Mouse (Mus musculus) cerebellum, adult 8-10 months (tissue): ENCODE data around the gene Grin2b.

ENCODE experiments used
- DNase-seq: peaks from one replicate; pipeline ENCODE4 v3.0.0; 2022

Gene Grin2b

DNA sequence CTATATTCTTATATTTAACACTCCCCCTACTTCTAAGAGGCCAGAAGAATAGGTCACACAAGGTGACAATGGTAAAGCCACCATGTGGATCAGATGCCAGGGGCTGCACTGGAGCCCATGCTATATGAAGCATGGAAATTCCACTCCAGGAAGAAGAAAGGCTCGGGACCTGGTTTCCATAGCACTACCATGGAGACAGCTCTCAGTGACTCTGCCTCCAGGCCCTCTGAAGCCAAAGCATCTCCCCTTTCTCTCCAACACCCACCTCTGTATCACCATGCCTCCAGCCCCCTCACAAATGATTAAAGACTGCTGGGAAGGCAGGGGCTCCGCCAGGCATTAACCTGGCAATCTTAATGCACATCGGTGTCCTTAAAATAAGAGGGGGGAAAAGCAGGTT is 179.4 kb downstream of the Grin2b start:
- DNase-seq = no peak

DNA sequence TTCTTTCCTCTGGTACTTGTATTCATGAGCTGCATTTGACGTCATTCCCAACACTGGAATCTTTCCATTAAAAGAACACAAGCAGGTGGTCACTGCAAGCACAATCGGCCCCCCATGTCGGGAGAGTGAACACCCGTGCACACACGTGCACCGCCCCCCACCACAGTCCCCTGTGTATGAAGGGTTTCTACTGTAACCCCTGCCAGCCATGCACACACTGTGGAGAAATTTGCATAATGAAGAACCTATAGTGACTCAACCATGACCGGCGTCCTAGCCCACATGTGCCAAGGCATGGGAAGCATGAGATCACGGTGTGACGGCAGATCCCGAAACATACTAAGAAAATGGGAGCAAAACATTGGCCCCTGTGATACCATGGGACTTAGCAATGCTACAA is 179.9 kb downstream of the Grin2b start:
- no peak for DNase-seq

DNA sequence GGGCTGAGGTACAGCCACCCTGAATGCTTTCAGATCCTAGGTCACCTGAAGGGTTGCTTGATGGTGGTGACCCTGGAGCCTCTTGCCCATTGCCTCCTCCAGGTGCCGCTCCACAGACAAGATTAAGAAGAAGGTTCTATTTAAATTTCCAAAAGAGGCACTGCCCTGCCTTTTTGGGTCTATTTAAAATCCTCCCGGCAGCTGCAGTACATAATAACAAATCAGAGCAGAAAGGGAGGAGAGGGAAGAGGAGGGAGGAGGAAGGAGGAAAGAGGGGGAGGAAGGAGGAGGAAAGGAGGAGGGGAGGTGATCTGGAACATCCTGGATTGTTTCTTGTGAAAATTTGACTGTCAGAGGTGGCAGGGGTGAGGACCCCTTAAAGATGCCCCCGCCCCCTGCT is 197.2 kb downstream of the Grin2b start:
- no peak for DNase-seq

DNA sequence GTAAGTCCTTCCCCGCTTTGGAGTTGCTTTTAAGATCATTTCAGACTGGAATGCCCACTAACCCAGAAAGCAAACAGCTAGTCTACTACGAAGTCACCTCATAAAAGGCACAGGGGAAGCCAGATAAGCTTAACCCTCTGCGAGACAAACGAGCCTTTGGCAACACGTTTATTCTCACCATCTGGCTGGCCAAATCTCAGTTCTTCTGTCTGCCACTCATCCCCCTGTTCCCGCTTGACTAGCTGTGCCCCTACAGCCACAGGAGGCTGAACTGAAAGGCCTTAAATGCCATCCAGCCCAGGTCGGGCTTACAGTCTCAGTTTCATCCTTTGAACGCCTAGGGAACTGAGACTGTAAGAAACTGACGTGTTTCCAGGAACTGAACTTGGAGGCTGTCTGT is 200.8 kb downstream of the Grin2b start:
- no peak for DNase-seq

DNA sequence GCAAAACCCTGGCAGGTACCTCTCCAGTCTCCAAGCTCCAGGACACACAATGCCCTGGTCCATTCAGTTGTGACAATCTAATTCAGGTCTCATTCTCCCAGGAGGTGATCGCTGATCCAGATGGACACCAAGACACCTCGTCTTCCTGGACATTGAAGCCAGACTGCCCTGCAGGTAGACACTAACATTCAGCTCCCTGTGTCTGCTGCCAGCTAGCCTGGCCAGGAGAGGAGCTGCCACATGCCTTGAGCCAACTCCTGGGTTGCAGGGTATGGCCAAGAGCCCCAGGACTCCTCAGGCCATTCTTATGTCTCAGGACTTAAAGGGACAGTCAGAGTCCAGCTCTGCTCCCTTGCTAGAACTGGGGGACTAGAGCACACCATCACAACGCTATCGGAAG is 201.8 kb downstream of the Grin2b start:
- DNase-seq = peak; percentile 75

DNA sequence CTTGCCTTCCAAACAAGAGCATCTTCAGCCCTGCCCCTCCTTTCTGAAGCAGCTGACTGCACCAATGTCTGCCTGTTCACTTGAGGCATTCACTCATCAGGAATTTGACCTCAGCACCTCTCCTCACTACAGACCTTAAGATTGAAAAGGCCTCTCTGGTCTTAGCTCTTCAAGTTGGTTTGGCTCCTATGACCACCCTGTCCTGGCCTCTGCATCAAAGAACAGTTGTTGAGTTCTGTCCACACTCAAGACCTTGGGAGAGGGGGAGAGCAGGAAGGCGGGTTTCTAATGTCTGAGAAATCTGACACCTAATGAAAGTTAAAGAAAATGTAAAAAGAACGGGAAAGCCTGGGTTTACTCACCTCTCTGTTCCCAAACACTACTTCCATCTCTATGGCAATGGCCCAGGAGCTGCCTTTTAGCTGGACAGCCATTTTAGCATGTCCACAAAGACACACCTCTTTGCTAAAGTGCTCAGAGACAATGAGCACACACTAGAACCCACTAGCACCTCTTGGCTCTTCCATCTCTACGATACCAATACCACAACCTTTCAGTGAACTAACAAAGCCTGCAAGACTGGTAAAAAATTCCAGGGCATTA is 202.5 kb downstream of the Grin2b start:
- DNase-seq = no peak

DNA sequence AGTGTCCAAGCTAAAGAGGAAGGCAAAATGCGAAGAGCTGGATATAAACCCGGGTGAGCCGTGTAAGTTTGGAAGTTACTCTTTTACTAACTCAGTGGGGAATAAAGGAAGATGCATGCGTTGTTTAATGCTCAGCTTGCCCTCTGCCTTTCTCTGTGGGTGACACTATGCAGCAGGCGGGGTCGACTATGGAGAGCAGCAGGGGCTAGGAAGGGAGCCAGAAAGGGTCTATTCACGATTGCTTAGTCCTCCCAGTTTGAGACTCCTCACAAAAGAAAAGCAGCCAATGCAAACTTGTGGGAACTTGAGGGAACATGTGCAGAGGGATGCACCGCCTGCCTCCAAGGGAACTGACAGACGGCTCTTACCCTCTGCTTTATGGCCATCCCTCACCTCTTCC is 211.5 kb downstream of the Grin2b start:
- DNase-seq = no peak

DNA sequence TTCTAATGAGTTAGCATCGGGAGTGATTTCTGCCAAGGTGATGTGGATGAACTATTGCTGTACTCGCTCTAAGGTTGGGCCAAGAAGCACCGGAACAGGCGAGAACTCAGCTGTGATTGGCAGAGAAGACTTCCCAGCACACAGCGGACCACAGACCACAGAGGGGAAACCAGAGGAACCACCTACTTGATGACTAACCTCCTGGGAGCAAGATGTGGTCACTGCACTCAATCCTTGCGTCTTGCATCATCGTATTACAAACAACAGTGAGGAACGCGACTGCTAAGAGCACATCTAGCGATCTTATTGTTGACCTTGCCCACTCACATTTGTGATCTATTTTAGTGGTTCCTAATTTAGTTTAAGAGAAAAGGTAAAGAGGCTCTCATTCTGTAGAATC is 213.7 kb downstream of the Grin2b start:
- DNase-seq = no peak

DNA sequence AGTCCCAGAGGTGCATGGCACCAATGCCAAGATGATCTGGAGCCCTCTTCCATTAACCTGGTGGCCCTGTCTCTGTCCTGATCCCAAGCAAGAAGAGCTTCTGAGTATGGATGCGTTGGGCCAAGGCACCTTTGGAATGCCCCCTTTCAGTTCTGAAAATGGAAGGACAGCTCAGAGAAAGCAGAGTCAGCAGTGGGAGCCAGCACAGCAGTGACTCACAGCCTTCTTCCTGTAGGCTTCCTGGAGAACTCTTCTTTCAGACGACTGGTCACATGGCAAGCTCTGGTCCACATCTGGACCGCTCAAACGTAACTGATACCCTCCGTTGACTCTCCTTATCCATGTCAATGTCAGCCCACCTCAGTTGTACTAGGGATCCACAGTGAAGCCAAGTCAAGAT is 221.6 kb downstream of the Grin2b start:
- no peak for DNase-seq

DNA sequence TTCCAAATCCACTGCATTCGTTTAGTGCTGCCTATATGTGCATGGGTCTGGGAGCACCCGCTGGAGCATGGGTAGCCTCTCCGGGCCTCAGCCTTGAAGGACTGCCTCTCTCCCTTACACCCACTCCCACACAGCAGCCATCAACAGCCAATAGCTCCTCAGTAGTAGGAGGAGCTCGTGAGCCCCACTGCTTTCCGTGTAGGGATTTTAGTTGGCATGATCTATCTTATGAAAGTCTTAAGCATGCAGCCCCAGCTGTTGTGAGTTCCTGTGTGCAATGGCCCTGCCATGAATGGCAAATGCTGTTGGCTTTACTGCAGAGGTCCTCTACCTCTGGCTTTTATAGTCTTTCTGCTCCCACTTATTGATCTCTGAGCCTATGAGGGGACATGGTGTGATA is 227.8 kb downstream of the Grin2b start:
- DNase-seq = no peak

DNA sequence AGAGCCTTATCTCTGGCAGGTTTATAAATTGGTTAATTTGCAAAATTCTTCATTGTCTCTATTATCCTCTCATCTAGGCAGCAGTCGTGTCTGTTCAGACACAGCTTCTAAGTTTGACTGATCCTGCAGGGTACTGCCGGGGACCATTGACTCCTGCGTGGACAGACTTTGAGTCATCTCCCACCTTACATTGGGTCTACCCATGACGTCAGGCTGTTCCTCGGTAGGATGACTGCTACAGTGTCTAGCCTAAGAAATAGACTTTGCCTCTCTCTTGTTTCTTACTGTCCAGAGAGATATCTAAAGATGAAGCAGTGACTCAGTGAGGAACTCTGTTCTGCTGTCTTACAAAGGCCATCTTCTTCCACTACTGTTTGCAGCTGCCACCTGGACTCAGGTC is 229.0 kb downstream of the Grin2b start:
- no peak for DNase-seq

DNA sequence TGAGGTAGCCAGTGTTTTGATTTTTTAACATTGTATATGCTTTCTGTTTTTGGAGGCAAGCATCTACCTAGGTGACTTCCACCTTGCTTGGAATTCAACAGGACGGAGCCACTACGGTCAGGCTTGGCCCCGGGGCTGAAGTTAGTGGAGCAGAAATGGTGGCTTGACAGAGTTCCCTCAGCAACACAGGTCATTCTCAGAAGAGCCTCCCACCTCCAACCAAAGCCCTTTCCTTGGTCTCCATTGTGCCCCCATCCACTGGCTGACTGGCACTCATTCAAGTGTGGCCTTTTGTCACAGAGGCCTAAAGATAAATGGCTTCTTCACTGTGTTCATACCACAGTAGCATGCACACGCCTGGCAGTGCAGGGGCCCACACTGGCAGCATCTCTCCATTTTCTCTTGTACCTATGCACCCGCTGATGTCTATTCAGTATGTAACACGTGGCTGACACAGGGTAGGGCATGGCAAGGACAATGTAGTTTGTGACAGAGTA is 230.1 kb downstream of the Grin2b start:
- no peak for DNase-seq

DNA sequence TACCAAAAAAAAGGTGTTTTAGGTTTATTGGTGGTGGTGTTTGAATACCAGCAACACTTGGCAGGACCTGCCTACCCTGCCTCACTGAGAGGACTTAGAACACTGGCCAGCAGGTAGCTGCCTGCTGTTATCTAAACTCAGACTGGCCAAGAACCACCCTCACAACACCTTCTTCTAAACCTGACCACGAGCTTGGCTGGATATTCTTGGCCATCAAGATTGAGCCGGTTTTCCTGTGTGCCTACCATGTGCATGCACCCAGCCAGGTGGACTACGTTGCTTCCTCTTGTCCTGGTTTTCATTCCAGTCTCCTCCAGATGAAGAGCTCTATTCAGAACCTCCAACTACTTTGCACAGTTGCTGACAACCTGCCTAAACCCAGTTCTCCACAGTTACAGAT is 240.4 kb downstream of the Grin2b start:
- no peak for DNase-seq

DNA sequence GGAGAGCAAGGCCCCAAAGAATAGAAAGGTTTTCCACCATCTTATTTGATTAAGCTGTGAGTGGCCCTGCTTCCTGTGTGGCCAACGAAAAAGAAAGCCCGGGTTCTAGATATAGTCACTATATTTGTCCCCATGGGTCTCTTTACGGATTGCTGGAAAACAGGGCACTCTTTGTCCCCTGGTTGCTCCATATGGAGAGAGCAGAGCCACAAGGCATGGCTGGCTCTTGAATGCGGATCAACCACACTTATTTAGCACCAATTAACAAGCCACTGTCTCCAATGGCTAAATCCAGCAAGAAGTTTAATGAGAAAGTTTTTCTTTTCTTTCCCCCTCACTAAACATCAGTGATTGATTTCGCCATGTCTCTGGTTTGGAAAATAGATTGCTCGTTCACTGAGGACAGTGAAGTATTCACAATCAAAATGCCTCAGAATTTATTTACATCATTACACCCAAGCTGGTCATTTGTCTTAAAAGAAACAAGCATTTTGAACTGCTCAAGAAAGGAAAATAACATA is 240.9 kb downstream of the Grin2b start:
- DNase-seq = no peak

DNA sequence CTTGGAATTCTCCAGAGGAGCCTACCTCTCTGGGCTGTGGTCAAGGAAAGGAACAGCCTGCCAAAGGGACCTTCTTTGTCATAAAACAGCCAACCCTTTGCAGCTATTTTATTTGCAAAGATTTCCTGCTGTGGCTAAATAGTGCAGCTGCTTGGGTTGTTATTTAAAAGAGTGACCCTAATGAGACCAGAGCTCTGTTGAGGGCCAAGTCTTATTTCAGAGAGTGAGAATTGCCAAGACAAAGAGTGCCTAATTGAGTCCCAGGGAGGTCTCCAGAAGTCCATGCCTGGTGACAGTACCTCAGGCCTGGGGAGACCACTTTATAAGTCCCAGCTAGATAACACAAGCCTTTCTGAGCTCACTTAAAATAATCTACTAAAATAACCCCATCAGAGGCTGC is 255.6 kb downstream of the Grin2b start:
- no peak for DNase-seq

DNA sequence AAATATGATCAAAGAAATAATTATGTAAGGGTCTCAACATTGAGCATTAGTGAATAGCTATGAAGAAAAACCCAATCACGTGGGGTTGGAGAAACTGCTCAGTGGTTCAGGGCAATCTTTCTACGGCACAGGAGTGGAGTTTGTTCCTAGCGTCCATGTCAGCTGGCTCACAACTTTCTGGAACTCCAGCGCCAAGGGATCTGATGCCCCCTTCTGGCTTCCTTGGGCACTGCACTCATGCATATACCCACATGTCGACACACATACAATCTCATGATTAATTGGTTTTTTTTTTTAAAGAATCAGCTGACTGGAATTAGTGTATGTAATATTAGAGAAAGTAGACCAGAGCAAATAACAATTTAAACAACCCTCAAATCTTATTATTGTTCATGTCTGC is 258.7 kb downstream of the Grin2b start:
- DNase-seq = no peak

DNA sequence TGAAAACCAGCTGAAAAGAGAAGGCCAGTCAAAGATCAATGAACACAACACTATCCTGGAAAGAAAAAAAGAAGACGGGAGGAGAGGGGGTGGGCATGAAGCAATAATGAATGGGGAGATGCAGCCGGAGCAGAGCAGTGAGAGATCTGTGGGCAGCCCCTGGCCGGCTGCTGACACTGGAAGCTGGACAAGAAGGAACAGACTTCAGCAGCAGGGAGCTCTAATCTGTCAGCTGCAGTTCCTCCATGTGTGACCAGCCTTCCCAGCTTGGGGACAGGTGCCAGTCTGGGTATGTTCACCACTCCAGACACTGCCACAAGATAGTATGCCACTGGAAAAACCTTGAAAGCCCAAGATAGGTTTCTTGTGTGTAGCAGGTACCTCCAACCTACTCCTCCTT is 261.2 kb downstream of the Grin2b start:
- DNase-seq = no peak

DNA sequence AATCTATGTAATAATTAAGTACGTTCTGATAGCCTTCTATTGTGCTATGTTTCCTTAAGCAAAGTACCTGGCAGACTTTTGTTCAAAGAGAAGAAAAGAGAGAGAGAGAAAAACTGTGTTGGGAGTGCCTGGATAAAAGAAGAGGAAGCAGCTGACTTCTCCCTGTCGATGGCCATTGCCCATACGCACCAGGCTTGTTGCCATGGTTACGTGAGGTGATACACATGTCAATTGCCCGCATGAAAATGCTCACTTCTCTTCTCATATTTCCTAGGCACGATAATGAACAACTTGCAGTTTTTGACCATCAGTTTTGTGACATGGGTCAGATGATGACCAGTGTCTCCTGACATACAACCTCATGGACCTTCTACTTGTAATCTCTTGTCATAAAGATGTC is 262.2 kb downstream of the Grin2b start:
- no peak for DNase-seq

DNA sequence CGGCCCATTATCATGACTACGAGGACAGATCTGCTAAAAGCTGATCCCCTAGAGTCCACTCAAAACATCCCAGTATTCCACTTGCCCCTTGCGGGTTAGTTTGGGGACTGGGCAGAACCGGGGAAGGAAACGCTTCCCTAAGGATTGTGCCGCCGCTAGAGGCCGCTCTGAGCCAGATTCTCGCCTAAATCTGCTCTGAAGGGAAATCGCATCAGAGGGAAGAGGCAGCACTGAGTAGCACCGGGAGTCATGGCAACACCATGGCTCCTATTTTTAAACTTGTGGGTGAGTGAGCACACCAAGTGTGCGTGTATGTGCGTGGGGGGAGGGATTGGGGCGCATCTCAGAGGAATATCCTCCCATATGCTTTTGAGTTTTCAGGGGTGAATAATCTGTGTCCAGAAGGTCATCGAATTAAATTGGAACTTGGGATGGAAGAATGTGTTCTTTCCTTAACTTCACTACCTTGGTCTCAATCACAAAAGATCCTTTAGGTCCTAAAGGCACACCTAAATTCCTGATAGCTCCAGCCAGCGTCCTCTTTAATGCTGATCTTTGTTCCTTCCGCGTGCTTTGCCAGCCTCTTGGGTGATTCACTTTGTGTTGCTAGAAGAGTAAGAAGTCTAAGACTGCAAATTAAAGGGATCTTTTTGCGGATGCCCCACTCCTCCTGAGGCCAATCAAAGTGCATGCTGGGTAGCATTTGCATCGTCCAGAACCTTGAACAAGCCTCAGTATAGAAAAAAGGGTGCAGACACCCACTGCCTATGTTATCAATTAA is 265.6 kb downstream of the Grin2b start:
- peak; percentile 69 for DNase-seq

DNA sequence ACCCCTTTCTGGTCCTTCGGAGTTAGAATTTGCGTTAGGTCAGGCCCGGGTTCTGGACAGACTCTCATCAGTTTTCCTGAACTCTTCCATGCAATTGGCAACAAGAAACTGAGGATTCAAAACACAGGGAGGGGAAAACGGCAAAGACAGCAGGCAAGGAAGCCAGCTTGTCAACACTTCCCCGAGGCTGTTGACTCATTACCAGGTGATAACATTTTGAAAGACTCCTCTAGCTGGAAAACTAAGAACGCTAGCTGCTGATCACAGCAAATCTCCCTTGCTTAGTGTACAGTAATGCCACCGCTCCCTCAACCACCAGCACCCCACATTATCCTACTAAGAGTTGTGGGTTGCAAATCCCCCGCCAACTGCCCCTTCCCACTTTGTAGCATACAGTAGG is 266.2 kb downstream of the Grin2b start:
- DNase-seq = no peak

DNA sequence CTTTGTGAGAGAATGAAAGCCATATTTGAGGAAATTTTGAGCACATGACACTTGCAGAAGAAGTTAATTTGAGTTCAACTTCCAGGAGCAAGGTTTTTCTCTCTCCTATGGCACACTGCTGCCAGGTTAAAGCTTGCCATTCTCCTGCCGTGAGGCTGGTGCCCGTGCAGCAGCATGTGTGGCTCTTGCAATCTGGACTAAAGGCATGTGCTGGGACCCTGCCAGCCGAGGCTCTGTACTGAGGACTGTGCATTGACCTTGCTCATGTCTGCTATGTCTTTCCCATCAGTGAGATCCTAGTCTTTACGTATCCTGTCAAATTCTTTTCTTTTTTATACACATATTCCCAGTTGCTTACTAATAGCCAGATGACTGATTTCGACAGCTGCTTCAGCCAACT is 268.9 kb downstream of the Grin2b start:
- DNase-seq = no peak

DNA sequence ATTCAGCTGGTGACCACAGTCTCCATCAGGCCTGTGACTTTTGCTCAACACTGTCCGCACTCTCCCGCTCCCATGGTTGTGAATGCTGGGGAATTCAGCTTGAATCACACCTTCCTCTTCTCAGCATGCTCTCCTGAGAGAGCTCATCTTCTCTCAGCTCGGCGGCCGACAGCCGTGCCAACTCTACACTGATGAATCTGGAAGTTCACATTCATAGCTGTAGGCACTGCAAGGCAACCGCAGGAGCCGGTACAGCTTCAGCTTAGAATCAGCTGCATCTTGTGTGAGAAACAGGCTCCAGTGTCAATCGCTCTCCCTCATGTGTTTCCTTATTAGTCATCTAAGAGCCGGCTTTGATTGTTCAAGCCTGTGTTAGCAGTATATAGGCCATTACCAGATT is 272.9 kb downstream of the Grin2b start:
- DNase-seq = no peak

DNA sequence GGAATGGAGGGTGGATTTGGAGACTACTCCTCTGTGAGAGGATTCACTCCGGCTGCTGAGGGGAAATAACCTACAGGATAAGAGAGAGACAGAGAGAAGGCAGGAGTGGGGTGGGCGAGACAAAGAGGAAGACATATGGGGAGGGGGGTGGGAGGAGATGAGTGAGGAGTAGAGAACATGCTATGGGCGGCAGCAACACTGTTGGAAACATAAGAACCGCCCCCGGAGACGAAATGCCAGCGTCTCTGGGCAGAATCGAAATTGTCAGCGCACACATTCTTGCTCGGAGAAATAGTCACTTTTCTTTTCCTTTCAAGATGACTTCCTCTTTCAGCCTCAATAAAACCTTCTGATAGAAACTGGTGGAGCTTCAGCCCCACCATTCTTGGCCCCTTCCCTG is 274.1 kb downstream of the Grin2b start:
- DNase-seq = no peak

DNA sequence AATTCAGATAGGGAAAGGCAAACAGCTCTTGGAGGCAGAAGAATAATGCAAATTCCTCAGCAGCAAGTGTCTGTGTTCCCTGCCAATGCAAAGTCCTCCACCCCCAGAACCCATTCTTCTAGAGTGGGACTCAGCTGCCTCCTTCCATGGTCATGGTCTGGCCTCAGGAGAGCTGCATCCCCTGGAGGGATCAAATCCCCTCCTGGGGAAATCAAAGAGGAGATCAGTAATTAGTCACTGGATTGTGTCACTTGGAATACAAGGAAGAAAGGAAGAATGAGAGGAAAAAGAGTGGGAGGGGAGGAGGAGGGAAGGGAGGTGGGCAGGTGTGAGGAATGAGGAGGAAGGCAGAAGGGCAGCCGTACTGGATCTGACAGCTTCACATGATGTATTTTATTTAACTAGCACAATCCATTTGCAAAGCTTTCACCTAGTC is 278.5 kb downstream of the Grin2b start:
- DNase-seq = no peak

DNA sequence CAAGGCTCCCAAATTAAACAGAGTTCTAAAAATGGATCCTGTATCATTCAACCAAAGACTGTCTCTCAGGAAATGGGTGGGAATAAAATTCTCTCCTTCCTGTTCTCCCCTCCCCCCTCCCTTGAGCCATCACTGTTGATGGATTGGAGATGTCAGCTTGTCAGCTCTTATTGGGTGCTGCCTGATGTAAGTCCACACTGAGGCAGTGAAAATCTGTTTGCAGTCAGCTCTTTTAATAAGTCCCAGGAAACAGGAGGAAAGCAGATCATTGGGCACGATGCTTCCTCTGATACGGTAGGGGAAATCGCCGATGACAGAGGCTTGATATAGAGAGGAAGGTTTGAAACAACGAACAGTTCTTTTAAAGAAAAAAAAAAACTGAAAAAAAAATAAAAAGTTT is 290.7 kb downstream of the Grin2b start:
- no peak for DNase-seq
